Mouse (Mus musculus): ENCODE measurements around the gene Cox4i2.

- TF ChIP-seq CTCF (IDR thresholded peaks at IDR 0.05; ENCODE audit: insufficient read depth, low read depth, low read length) (no peak), POLR2A (IDR thresholded peaks at IDR 0.05; ENCODE audit: insufficient read depth, low read depth, low read length) (no peak)
These were observed 25.4 kb upstream of the Cox4i2 start for GRCm38 (mm10) chr2:152728594-152728993.

Data from olfactory bulb, adult 2 months (tissue).